Mouse (Mus musculus) thymus, postnatal 10 days (tissue): ENCODE data around the gene Lhfp.

Source experiments
- DNase-seq, 2 experiments: peaks; one replicate each; pipeline ENCODE4 v3.0.0; 2021; ENCODE audit warnings: low spot score in 2 of 2

The Lhfp gene

GRCm38 (mm10) chr3:53040593-53041410 is 526 bp upstream of the Lhfp start:
- DNase-seq = no peak

GRCm38 (mm10) chr3:53042240-53042567 is 876 bp downstream of the Lhfp start:
- DNase-seq = no peak

GRCm38 (mm10) chr3:53043206-53043780 is 2.0 kb downstream of the Lhfp start:
- DNase-seq = no peak

GRCm38 (mm10) chr3:53044238-53044637 is 2.9 kb downstream of the Lhfp start:
- no peak for DNase-seq

- no peak for DNase-seq
Measured at GRCm38 (mm10) chr3:53044682-53045299, 3.5 kb downstream of the Lhfp start.

GRCm38 (mm10) chr3:53045697-53046096 is 4.4 kb downstream of the Lhfp start:
- no peak for DNase-seq

GRCm38 (mm10) chr3:53046371-53046770 is 5.0 kb downstream of the Lhfp start:
- DNase-seq = no peak

GRCm38 (mm10) chr3:53052385-53052784 is 11.1 kb downstream of the Lhfp start:
- DNase-seq = no peak

- DNase-seq = no peak
Measured at GRCm38 (mm10) chr3:53056430-53056829, 15.1 kb downstream of the Lhfp start.

- no peak for DNase-seq
Measured at GRCm38 (mm10) chr3:53059959-53060358, 18.6 kb downstream of the Lhfp start.

- no peak for DNase-seq
Measured at GRCm38 (mm10) chr3:53063423-53064147, 22.3 kb downstream of the Lhfp start.

- no peak for DNase-seq
Measured at GRCm38 (mm10) chr3:53065267-53066094, 24.2 kb downstream of the Lhfp start.

GRCm38 (mm10) chr3:53066095-53066372 is 24.7 kb downstream of the Lhfp start:
- no peak for DNase-seq

- DNase-seq = no peak
Measured at GRCm38 (mm10) chr3:53068399-53068798, 27.1 kb downstream of the Lhfp start.

GRCm38 (mm10) chr3:53074264-53074663 is 32.9 kb downstream of the Lhfp start:
- no peak for DNase-seq

GRCm38 (mm10) chr3:53074761-53075160 is 33.4 kb downstream of the Lhfp start:
- DNase-seq = no peak

- DNase-seq = no peak
Measured at GRCm38 (mm10) chr3:53080286-53080685, 39.0 kb downstream of the Lhfp start.

GRCm38 (mm10) chr3:53080710-53081109 is 39.4 kb downstream of the Lhfp start:
- no peak for DNase-seq

GRCm38 (mm10) chr3:53083717-53084116 is 42.4 kb downstream of the Lhfp start:
- DNase-seq = no peak

GRCm38 (mm10) chr3:53084806-53085205 is 43.5 kb downstream of the Lhfp start:
- DNase-seq = no peak

GRCm38 (mm10) chr3:53086481-53087155 is 45.3 kb downstream of the Lhfp start:
- no peak for DNase-seq
